Mouse (Mus musculus) right cerebral cortex, adult 2 months (tissue): ENCODE measurements around the gene Ptpre.

Experiments used
- DNase-seq, 2 experiments: peaks; one replicate each; pipeline ENCODE4 v3.0.0; 2021 to 2022; ENCODE audit warnings: low spot score in 2 of 2

Gene Ptpre

GRCm38 (mm10) chr7:135723672-135724341 is 186.5 kb downstream of the Ptpre start:
- DNase-seq: no peak

DNA sequence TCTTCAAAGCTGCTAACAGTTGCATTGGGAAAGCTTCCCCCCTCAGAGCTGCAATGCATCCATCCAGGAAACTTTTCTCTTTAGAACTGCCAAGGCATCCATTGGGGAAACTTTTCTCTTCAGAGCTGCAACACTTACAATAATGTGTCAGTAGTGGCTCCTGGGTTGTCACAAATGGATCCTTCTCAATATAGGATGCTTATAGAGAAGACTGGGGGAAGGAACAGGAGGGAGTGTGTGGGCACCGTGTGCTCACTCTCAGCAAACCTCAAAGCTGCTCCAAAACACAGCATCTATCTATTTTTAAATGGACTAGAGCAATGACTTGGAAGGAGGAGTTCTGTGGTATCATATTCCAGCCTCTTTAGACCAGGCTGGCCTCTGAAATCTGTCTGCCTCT is 189.4 kb downstream of the Ptpre start:
- peak; percentile 17 to 26 for DNase-seq

DNA sequence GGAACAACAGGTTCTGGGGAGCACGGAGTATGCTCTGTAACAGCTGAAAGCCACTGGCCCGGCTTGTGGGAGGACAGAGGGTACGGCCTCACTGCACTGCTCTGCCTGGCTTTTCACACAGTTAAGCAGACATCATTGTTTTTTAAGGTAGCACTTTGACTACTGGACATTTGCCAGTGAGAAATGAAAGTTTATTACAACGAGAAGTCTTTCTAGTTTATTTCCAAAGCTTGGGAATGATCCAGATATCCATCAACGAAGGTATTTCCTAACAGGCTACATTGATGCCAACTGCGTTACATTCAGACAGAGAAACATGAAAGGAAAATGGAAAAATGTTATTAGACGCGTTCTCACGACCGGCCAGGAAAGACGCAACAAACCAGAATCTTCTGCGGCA is 190.8 kb downstream of the Ptpre start:
- DNase-seq: no peak

DNA sequence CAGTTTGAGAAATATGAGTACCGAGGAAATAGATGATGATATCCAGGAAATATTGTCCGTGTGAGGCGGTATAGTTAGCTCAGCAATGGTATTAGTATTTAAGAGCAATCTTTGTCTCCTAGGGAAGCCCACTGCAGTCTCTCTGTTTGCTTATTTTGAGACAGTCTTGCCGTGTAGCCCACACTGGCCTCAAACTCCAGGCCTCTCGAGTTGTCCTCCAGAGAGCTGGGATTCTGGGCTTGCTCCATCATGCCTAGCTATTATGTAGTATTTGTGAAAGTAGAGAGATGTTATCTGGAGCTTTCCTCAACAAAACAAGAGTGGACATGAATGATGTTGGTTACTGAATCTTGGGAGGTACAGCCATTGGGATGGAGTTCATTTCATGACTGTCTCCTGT is 197.1 kb downstream of the Ptpre start:
- DNase-seq: no peak

- DNase-seq: no peak
Observed at GRCm38 (mm10) chr7:135734911-135735646, 197.8 kb downstream of the Ptpre start.
